ENCODE assay signal across 8 mouse cellular contexts in genomic region chr14:73524766-73525448, GRCm38 (mm10). TPM values are rescaled to one million over a fixed set of nuclear protein-coding genes. Genes with fewer than 3 reads are reported as not detected.
DNase-seq lines count a peak whose midpoint lies in the region; ATAC-seq lines count a peak whose summit lies in the region.

TSS of gene Sucla2 (plus strand) at chr14:73525319.

- peak within 1 kb of the TSS; percentile 44 for H3K4me3 ChIP-seq in hindbrain, embryonic 11.5 days (ENCODE audit: low read depth, low read length)

- H3K36me3 ChIP-seq in hindbrain, embryonic 11.5 days (ENCODE audit: control insufficient read depth, insufficient read depth, low read length) = no peaks in the 10 kb centered on the region

- H3K9me3 ChIP-seq in hindbrain, embryonic 11.5 days (ENCODE audit: control insufficient read depth, low read length) = no peaks in the 10 kb centered on the region

- peak within 1 kb of the TSS; percentile 87 for H3K27ac ChIP-seq in hindbrain, embryonic 11.5 days (ENCODE audit: low read depth, low read length)

- H3K4me2 ChIP-seq in hindbrain, embryonic 11.5 days (replicated peaks; ENCODE audit: low read depth, low read length) = 0 out of 2 replicates have a peak within 1 kb of the TSS, but pooled peaks have one; percentile 14

- H3K4me1 ChIP-seq in hindbrain, embryonic 11.5 days (replicated peaks; ENCODE audit: control insufficient read depth, insufficient read depth, low read length) = no peaks in the 10 kb centered on the region

- H3K9ac ChIP-seq in hindbrain, embryonic 11.5 days (ENCODE audit: low read depth, low read length) = peak within 1 kb of the TSS; percentile 58

- ATAC-seq in hindbrain, embryonic 11.5 days (ENCODE audit: low FRiP score) = peak; percentile 100

- DNase-seq in Muller cell, postnatal 12 days (ENCODE audit: inconsistent ontology term) = peak; percentile 96
- DNase-seq in cerebellum, adult 9-11 months = peak; percentile 95
- DNase-seq in frontal cortex, adult 2 months (ENCODE audit: extremely low spot score in 1 of 2, low spot score in 1 of 2) = peak; percentile 87 to 97
- peak; percentile 96 for DNase-seq in hindbrain, embryonic 11.5 days (ENCODE audit: low spot score)
- DNase-seq in layer of hippocampus, postnatal 10 days (ENCODE audit: low spot score in 2 of 2) = peak; percentile 96 to 97
- peak; percentile 95 for DNase-seq in lung, postnatal 10 days
- DNase-seq in ovary, postnatal 36 days (ENCODE audit: low spot score) = peak; percentile 90
- peak; percentile 94 for DNase-seq in thymus, postnatal 25 days

- WGBS in hindbrain, embryonic 11.5 days = under 1% methylated on average over 37 of the region's 41 CpGs

- H3K27me3 ChIP-seq in hindbrain, embryonic 11.5 days (ENCODE audit: control insufficient read depth, insufficient read depth, low read length) = no peaks in the 10 kb centered on the region

RNA-seq across cellular contexts. Expression of gene Sucla2, which starts in this region (rescaled TPM):
- 102 and 127 TPM in 2 replicates for polyA plus RNA-seq in frontal cortex, adult 2 months (2012; rRNA removed)
- 120 and 125 TPM in 2 replicates for polyA plus RNA-seq in hindbrain, embryonic 11.5 days (2014; fragmentation: Nextera tagmentation; extraction: Ambion mirVana)
- 100 to 1,000 TPM; 136 to 151 TPM for total RNA-seq in layer of hippocampus, postnatal 10 days (2021)

Comparison
In these comparisons a context has a peak if more than half of its experiments do, and no peak if none do; other contexts are left out.
1. Peak in every context shown above with its lines: DNase-seq, ATAC-seq, H3K4me3 ChIP-seq and H3K27ac ChIP-seq.